Mouse (Mus musculus) right cerebral cortex, postnatal 14 days (tissue): ENCODE measurements at regions not wholly inside any gene's neighbourhood (a gene's known extent, or its start where the extent isn't known, plus 50 kb on each side); places are given as distances from the start of the nearest gene placed in this dataset.
A peak's percentile ranks its signal among the peaks of the same experiment; 100 is the strongest.
"Not testable (repeated sequence)": the region's sequence is repeated elsewhere in the genome, so short reads cannot be mapped to it uniquely, and the experiment has no call there.

Source experiments
- DNase-seq: peaks from one replicate; pipeline ENCODE4 v3.0.0; 2022

DNA sequence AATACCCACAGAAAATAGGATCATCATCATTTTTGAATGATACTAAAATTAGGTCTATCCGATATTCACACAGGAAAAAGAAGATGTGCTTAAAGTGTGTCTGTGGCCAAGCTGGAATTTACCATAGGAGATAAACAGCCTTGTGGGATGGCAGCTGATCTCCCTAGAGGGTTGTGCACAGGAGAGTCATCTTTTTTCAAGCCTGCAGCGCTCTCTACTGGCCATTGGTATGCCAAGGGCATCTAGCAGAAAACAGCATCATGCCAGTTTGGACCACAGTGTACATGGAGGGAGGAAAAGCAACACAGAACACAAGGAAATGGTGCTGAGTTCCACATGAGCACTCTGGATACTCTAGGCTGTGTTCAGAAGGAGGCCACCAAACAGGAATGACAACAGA, 74.1 kb upstream of the Diaph3 start:
- peak; percentile 89 for DNase-seq

- DNase-seq = no peak
Observed at GRCm38 (mm10) chr14:87217042-87217441, 76.0 kb upstream of the Diaph3 start.

DNA sequence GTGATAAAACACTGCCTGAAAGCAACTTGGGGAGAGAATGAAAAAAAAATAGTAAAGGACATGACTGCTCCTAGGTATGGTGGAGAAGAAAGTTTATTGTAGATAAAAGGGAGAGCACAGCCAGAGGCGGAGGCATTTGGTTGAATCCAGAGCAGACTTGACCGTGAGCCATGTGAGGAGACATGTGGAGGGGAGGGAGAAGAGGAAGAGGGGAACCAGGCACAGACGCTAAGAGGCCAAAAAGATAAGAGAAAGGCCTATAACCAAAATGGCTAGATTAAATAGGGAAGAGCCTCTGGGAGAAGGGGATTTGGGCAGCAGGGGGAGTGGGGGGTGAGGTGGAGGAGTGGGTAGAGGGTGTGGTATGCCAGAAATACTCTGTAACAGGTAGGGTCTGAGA, 78.9 kb upstream of the Diaph3 start:
- no peak for DNase-seq

- no peak for DNase-seq
Observed at GRCm38 (mm10) chr14:87224870-87225269, 83.8 kb upstream of the Diaph3 start.

DNA sequence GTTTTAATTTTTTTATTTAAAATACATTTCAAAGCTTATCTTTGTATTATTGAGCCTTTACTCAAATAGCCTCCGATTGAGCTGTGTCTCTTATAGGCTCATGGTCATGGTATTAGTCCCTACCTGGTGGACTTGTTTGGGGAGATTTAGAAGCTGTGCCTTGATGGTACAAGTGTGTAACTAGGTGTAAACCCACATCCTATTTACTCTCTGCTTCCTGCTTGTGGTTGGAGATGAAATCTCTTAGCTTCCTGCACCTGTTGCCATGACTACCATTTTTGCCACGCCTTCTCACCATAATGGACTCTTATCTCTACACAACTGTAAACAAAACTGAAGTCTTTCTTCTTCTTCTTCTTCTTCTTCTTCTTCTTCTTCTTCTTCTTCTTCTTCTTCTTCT, 108.2 kb upstream of the Diaph3 start:
- no peak for DNase-seq

GRCm38 (mm10) chr14:87255484-87256208, 114.6 kb upstream of the Diaph3 start:
- DNase-seq = no peak

GRCm38 (mm10) chr14:87261726-87262125, 120.7 kb upstream of the Diaph3 start:
- DNase-seq = no peak

- DNase-seq = no peak
Observed at GRCm38 (mm10) chr14:87264826-87265225, 123.8 kb upstream of the Diaph3 start.

DNA sequence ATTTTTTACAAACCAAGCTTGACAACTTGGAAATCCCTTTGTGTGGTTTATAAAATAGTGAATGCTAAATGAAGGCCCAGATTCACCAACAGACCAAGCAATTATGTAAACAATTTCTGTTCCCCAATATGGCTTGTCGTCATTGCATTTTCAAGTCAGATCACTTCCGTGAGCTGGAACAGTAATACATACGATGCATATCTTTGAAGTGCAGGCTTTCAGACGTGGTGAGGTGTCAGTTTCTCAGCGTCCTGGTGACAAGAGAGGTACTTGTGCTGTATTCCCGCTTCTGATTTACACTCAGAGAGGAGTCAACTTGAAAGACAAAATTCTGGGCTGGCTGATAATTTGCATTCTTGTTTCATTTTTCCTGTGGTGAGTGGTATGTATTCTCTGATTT, 125.3 kb upstream of the Diaph3 start:
- DNase-seq = no peak

GRCm38 (mm10) chr14:87289266-87289665, 127.2 kb upstream of the Tdrd3 start:
- not testable (repeated sequence) for DNase-seq

DNA sequence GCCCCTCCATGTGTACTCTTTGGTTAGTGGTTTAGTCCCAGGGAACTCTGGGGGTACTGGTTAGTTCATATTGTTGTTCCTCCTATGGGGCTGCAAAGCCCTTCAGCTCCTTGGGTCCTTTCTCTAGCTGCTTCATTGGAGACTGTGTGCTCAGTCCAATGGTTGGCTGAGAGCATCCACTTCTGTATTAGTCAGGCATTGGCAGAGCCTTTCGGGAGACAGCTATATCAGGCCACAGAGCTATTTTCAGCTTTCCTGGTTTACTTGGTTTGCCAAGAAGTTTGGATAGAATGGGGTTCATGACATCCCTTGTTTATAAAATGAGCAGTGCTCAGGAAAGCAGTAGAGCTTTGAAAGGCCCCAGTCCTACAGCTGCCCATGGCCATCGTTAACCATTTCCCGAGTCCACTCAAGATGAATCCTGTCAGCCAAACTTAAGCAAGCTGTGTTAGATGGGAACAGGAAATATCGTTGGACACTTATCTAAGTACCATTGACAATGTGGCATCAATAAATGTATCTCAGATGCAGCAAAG, 126.7 kb upstream of the Tdrd3 start:
- no peak for DNase-seq

GRCm38 (mm10) chr14:87295206-87295605, 121.2 kb upstream of the Tdrd3 start:
- no peak for DNase-seq

DNA sequence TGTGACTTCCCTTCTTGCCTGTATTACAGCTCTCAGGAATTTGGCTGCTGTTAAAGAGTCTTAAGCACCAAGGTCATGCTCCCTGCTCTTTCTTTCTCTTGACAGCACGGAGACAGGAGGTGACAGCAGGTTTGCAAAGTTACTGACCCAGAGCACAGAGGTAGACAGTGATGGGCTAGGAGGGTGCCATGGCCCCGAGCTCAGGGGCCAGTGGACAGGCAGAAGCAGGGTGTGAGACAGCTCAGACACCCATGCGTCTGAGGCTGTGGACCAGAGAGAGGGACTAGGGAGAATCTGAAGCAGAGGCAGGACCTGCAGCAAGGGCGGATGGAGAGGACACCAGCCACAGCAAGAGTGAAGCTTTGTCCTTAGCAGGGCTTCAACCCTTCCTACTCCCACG, 119.3 kb upstream of the Tdrd3 start:
- no peak for DNase-seq

DNA sequence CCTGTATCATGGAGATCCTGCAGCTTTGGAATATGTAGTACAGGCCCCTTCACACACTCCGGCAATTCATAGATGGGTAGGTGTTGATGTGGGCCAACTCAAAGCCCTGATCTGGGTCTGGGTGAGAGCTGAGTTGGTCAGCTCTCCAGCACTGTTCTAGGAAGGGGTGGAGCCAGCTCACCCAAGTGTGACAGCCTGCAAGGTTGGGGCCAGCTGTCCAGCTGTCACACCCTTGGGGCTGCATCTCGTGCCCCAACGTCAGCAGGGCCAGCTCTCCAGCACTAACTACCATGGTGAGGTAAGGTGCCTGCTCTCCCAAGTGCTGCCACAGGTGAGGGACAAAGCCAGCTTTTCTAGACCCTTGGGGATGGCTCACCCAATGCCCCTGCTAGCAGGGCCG, 115.6 kb upstream of the Tdrd3 start:
- DNase-seq = no peak

DNA sequence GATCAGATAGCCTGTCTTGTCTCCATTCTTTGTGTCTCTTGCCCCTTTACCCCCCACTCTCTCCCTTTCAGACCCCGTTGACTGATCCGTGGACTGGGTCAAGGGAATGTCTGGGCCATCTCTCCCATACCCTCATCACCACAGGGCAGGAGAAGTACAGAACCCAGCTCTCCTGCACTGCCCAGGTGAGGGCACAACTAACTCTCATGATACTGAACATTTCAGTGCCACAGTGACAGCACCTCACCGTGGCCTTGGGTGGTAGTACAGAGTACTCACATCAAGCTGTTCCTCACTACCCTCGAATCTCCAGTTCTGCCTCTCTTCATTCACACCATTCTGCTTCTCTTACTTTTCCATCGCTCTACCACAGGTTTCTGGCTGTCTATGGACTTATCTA, 114.9 kb upstream of the Tdrd3 start:
- DNase-seq = no peak

GRCm38 (mm10) chr14:87305481-87305880, 111.0 kb upstream of the Tdrd3 start:
- no peak for DNase-seq

GRCm38 (mm10) chr14:87306011-87306410, 110.4 kb upstream of the Tdrd3 start:
- no peak for DNase-seq

- no peak for DNase-seq
Observed at GRCm38 (mm10) chr14:87308016-87308415, 108.4 kb upstream of the Tdrd3 start.

DNA sequence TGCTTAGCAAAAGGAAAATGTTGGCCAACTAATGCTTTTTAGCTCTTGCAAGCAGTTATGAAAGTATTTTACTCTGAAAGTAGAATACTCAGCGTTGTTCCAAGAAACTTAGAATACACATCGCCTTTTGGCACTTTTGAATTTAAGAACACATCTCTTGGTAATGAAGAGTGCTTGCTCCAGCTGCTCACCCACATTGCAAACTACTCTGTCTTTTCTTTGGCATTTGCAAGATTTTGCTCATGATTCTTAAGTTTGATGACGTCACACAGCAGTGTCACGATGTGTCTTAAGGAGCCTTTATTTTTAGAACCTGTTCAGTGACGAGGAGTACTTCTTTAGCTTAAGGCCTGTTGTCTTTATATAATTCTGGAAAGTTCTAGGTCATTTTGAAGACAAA, 104.1 kb upstream of the Tdrd3 start:
- no peak for DNase-seq

DNA sequence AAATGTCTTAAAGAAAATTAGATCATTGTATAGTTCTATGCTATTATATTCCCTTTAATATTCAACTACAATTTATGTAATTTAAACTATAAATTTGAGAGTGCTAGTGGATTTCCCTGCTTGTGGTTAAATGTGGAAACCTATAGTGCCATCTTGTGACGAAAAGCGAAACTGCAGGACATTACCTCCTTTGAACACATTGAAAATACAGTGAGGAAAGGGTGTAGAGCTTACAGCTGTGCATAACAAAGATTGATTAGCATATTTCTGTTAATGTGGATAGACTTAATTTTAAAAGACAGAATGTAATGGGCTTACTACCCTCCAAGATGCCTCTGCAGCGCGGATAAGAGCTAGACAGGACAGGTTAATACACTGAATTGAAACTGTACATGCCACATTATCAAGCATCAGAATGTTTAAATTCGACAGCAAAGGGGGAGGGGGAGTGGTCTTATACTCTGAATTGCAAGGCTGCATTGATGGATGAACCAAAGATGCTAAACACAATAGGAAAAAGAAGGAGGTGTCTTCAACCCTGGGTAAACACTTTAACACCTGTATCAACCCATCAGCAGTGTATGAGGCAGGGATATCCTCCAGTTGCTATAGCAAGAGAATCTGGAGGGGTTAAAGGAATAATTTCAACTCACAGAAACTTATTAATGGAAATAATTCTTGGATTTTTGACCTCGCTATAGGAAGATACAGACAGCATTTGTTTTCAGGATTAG, 101.3 kb upstream of the Tdrd3 start:
- peak; percentile 65 for DNase-seq

DNA sequence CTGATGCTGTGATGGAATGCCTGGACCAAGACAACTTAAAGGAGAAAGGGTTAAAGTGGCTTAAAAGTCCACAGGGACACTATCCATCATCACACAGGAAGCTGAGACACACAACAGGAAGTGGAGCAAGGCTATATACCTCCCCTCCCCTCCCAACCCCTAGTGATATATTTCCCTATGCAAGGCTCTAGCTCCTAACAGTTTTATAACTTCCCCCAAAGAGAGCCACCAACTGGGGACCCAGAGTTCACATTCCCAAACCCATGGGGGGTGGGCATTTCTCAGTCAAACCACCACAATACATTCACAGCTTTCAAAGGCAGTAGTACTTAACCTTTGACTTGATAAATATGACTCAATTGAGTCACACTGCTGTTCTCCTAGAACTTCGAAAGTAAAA, 88.6 kb upstream of the Tdrd3 start:
- no peak for DNase-seq

DNA sequence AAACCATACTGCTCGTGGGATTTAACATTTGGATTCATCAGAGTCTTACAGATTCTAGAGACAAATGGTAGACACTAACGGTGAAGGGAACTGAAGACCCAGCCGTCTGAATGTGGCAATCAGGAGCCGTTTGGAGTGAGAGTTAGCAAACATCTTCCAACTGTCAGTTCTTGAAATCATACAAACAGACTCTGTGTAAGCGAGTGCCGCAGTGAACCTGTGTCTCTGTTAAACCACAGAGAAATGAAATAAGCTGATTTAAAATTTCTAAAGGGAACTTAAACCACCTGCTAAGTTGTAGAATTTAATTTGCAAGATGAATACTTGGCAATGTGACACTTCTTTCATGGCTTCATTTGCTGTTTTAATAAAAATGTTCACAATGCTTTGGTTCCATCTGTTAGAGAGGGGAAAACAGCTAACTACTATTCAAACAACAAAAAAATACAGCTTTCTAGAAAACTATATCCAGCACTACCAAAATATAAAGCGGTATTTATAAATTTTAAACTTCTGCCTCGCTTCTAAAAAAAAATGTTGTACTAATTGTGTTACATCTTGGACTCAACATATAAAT, 78.4 kb upstream of the Tdrd3 start:
- DNase-seq = no peak

- no peak for DNase-seq
Observed at GRCm38 (mm10) chr14:87344540-87344939, 71.9 kb upstream of the Tdrd3 start.

DNA sequence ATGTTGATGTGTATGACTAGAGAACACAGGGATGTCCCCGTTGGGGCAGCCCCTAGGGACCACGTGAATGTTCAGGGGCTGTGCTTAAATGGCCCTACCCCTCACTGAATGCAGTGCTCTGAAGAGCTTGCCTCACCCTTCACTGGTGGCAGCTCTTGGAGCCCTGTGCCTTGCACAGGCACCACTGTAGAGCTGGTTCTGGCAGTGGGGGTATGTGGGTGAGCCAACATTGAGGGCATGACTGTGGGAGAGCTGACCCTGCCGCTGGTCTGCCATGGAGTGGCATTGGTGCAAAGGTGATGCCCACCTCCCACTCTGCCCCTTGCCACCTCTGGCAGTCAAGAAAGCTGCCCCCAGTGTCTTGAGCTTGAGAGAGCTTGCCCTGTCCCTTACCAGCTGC, 69.6 kb upstream of the Tdrd3 start:
- no peak for DNase-seq
